Mouse (Mus musculus): ENCODE data around the gene Itga2b. TPM values are rescaled to one million over a fixed set of nuclear protein-coding genes. Genes with fewer than 3 reads are reported as not detected.

The Itga2b gene
- total RNA-seq, 2 experiments from 2014 or later = 3.5 to 4.5 TPM

DNA sequence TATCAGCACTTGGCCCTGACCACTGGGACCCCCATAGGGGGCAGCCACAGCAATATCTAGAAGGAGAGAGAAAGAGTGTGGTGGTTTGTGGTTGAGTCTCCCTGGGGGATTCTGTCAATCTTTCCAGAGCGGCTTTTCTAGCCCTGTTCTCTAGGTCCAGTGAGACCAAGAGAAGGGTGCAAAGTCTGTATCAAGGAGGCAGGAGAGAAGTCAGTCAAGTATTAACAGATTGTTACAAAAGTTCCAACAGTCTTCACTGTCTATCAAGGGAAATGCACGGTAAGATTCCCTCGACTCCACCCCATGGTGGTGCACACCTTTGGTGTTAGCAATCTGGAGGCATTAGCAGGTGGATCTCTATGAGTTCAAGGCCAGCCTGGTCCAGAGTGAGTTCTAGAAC lies 8.2 kb downstream of the Itga2b start:
- DNase-seq (ENCODE audit: low spot score) = no peak
- intact Hi-C loops (cut with DNase I) = no loop called here

DNA sequence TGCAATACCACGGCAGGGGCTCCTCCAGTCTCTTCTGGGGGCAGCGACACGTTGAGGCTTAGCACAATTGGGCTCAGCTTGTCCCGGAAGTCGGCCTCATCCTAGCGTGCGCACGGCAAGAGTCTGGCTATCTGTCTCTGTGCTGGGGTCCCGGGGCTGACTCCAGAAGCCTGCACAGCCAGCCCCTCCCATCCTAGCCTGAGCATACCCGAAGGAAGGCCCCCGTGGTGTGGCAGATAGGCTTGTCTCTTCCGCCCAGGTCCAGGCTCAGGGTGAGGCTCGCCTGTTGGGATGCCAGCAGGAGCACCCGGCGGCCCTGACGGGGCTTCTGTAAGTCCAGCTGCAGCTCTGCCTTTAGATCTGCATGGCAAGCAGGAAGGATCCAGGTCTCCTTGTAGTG lies 9.4 kb downstream of the Itga2b start:
- intact Hi-C loops (cut with DNase I) = no loop called here
- DNase-seq (ENCODE audit: low spot score) = no peak

DNA sequence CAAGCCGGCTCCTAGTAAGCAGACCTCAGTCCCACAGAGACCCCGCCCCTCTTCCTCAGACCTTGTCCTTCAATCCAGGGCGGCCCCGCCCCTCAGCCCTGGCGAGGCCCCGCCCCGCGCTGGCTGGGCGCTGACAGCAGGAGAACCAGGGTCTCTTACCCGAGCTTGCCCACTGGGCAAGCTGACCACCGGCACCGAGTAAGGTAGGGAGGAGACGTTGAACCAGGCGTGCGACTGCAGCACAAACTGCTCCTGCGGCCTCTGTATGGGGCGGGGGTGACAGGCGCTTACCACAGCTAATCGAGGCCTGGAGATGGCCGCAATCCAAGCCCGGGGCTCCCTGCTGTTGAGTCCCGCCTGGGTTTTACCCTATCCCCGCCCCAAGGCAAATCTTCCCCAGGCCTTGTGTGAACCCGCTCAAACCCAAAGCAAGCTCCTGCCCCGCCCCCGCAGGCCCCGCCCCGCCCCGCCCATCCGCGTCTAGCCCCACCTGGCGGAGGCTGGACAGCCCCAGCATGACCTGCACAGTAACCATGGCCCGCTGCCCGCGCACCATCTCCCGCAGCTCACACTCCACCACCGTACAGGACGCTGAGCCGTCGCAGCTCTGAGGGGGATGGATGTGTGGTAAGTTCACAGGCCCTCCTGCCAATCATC lies 14.1 kb downstream of the Itga2b start:
- DNase-seq (ENCODE audit: low spot score) = peak; percentile 59
- intact Hi-C loops (cut with DNase I) = no loop called here

DNA sequence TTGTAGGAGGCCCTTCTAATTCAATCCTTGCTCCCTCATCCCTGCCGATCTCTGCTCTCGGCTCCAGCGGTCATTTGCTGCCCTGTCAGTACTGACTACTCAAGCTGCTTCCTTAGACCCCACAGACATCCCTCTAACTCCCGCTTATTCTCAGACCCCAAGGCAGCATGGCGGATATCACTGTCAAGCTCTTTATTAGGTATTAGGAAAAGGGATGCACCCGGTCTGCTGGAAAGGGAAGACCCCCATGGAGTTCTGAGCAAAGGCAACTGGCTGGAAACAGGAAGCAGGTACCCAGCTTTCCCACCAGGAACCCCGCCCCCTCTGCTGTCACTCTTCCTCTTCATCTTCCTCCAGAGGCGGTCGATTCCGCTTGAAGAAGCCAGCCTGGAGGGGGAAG lies 16.8 kb downstream of the Itga2b start:
- DNase-seq (ENCODE audit: low spot score) = no peak
- intact Hi-C loops (cut with DNase I) = no loop called here

DNA sequence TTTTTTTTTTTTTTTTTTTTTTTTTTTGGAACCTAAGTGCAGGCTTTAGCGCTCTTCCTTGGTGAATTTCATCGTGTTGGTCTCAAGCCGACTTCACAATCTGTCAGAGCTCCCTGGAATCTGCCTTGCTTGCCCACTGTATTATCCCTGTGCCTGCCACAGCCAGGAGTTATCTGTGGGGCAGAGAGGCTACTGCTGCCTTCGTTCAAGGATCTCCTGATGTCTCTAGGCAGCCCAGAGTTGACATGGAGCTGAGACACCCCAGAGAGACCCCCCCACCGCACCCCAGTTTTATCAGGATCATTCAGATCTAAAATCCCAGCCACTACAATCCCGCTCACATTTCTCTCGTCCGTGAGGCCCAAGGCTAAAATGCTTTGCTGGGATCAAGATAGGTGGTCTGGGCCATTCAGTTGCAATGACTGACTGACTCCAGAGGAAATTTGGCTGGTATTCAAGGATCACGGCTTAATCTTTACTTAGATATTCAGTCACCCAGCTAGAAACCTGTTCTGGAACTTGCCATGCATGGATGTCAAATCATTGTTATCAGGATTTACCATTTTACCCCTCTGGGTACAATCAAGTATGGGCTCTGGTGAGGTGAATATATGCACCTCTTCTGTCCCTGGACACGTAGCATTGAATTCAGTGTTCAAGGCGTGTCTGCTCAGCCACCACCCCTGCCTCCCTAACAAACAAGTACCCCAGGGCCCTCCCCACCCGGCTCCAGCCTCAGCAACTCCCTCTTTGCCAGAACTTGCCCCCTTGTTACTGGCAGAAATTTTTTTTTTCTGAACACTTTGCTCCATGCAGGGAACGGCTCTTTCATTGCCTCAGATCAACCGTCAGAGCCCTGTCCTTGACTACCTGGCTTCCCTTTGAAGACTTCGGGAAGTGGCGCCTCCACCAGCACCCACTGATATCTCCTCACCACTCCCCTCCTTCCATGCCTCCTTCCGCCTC lies 20.6 kb downstream of the Itga2b start:
- DNase-seq (ENCODE audit: low spot score) = no peak
- intact Hi-C loops (cut with DNase I) = no loop called here

DNA sequence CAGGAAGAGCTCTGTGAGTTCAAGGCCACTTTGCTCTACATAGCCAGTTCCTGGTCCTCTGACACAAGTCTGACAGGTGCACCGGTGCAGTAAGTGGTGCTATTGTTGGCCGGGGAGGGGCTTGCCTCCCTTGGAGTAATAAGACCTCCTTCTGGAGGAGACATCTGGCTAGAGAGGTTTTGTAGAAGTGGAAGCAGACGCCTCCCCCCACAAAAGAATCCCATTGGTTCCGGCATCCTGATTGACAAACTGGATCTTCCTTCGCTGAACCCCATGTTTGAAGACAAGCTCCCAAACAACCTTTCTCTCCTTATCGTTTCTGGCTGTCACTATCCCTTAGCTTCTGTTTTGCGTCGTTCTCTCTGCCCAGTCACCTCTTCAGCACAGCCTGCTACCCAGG lies 21.6 kb downstream of the Itga2b start:
- intact Hi-C loops (cut with DNase I) = no loop called here
- DNase-seq (ENCODE audit: low spot score) = no peak

DNA sequence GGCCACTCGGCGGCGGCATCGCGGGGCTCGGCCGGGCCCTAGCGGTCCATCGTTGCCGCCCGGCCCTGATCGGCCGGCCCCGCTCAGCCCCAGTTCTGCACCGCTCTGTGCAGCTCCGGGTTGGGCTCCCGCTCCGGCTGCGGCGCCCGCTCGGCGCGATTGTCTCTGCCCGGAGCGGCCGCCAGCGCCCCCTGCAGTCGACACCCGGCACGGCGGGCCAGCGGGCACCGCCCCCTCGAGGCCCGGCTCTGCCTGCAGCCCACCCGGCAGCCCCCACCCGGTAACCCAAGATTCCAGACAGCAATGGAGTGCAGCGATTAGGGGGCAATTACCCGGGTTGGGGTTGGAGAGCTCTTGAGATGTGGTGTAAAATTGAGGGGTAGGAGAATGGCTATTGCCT lies 22.4 kb downstream of the Itga2b start, which contains the start of gene Fam171a2:
Gene Fam171a2 (minus strand): TSS at position 186 of the 400 bp plus-strand sequence.
- intact Hi-C loops (cut with DNase I) = no loop called here
- peak; percentile 59 for DNase-seq (ENCODE audit: low spot score)

DNA sequence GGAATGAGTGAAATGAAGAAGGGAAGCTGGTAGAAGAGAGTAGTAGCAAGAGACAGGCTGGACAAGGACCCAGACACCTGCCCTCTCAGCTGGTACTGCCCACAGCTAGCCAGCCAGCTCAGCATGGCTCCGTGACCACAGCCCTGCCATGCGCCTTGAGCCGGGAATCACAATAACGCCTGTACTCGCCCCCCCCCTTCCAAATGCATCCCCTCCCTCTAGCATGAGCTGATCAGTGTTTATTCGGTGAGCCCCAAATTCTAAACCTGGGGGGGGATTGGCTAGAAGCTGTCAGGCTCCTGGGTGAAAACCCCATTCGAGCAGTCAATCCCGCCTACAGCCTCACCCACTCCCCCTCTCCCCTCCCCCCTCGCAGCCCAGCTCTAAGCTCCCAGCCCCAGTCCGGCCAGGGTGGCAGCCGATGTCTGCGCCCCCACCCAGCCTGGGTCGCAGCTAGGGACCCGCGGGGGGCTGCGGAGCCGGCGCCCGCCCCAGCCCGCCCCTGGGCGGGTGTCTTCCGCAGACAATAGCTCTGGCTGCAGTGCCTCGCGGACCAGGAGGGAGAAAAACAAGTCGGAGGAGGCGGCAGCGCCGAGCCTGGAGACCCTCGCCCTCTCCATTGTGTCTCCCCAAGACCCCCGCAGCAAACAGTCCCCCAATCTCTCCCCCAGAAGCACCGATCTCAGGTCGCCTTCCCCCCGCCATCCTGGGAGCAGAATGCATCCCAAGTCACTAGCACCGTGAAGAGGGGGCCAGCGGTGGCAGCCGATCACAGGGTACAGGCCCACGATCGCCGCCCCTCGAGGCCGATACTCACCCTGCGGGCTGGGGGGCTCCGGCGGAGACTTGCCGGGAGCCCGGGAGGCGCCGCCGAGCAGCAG lies 23.1 kb downstream of the Itga2b start:
- DNase-seq (ENCODE audit: low spot score) = no peak
- intact Hi-C loops (cut with DNase I) = no loop called here

DNA sequence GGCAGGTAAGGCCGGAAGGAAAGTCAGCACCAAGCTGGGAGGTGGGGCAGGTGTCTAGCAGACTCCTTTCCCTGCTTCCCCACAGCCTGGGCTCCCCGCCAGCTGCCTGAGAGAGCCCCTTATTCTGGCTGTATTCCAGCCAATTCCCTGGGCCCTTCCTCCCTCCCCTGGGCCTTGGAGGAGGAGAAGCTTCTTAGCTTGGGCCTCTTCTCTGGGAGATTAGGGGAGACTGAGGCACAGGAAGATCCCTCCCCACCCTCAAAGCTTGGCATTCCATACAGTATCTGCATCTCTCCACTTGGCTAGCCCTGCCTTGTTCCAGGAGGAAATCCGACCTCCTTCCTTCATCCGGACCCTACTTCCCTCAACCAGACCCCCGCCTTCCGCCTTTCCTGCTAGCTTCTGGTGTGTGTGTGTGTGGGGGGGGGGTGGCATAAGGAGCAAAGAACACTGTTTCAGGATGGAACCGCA lies 24.0 kb downstream of the Itga2b start:
- intact Hi-C loops (cut with DNase I) = no loop called here
- no peak for DNase-seq (ENCODE audit: low spot score)

DNA sequence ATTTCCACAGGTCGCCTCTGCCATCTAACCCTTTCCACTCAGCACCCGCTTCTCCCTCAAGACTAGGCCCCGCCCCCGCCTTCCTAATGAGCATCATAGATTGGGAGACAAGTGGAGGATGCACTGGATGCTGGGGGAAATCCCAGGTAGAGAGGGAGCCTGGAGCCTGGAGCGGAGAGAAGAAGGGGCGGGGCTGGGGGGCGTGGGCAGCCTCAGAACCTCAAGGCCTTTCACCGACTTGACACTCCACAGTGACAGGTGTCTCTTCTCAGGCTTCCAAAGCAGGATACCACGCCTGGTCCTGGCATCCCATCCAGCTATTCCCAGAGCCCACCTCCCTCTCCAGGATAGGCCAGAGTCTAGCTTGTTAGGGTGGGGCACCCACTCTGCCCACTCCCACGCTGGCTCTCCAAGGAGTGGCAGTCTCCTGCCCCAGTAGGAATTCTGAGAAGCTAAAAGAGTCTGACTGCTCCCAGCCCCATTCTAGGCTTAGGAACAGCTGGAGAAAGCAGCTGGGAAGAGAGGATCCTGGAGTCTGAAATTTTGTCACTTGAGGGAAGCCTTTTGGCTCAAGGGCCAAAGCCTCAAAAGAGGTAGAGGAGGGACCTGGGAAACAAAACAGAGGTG lies 24.5 kb downstream of the Itga2b start:
- DNase-seq (ENCODE audit: low spot score) = peak; percentile 61
- intact Hi-C loops (cut with DNase I) = no loop called here

DNA sequence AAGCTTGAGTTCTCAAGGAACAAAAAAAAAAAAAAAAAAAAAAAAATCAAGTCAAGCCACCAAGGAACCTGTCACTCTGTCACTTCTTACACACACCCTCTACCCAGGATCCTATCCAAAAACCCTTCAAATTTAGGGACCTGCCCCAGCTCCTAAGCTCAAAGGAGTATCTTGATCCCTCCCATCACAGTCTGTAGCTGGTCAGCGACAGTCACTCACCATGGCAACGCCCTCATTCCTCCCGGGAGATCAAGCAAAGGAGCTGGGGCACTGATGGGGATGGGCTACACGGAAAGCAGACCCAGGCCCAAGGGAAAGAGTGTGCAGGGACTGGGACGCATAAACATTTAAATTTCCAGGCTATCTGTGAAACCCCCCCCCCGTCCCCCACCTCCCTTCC lies 25.1 kb downstream of the Itga2b start:
- intact Hi-C loops (cut with DNase I) = no loop called here
- DNase-seq (ENCODE audit: low spot score) = no peak

DNA sequence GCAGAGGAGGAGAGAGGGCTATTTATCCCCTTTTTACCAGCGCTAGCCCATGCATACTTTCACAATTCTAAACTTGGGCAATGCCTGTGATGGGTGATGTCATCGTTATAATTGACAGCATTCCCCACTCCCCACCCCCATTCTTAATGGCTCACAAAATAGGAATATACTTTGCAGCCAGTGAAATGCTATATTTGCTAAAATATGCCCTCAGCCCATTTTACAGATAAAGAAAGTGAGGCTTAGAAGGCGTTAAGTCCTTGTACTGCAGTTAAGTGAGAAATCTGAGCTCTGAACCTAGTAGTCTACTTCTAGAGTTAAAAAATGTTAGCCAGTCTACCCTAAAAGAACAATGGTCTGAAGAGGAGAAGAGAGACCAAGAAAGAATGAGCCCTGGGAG lies 25.6 kb downstream of the Itga2b start:
- no peak for DNase-seq (ENCODE audit: low spot score)
- intact Hi-C loops (cut with DNase I) = no loop called here

DNA sequence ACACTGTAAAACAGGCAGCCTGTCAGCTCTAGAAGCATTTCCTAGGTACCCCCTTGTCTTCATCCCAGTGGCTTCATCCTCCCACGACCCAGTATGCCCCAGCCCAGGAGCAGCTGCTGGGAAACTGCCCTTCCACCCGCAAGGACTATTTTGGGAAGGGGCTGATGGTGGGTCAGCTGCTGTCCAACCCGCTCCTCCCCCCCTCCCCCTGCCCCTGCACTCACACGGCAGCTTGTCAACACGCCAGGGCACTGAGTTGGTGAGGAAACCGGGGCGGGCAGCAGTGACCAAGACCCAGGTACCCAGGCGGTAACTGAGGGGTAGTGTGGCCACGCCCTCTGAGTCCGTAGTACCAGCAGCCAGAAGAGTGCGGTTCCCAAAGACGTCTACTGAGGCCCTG lies 26.2 kb downstream of the Itga2b start:
- no peak for DNase-seq (ENCODE audit: low spot score)
- intact Hi-C loops (cut with DNase I) = no loop called here

DNA sequence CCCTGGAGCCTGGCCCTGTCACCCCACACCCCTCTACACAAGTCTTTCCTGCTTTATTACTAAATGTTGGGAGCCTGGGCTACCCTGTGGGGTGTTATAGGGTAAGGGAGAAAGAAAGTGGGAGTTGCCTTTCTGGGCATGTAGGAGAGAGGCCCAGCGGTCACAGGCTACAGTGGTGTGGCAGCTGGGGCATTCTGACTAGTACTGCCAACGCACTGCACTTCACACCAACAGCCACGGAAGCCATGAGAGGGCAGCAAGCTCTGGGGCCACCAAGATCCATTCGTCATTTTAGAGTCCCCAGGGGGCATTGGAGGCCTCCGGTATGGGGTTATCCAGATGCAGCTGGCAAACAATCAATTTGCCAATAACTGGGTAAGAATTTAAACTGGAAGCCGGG lies 27.8 kb downstream of the Itga2b start:
- DNase-seq (ENCODE audit: low spot score) = no peak
- intact Hi-C loops (cut with DNase I) = no loop called here

DNA sequence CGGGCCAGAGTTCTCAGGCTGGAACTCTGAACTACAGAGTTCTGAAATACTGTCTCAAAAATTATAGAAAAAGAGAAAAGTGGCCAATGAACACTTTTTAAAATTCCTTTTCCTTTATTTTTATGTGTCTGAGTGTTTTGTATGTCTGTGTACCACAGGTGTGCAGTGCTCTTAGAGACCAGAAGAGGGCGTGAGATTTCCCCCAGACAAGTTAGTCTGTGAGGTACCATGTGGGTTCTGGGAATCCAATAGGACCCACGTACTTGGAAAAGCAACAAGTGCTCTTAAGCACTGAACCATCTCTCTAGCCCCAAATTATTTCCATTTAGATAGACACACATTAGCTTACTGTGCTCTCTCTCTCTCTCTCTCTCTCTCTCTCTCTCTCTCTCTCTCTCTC lies 28.5 kb downstream of the Itga2b start:
- intact Hi-C loops (cut with DNase I) = no loop called here
- no peak for DNase-seq (ENCODE audit: low spot score)

DNA sequence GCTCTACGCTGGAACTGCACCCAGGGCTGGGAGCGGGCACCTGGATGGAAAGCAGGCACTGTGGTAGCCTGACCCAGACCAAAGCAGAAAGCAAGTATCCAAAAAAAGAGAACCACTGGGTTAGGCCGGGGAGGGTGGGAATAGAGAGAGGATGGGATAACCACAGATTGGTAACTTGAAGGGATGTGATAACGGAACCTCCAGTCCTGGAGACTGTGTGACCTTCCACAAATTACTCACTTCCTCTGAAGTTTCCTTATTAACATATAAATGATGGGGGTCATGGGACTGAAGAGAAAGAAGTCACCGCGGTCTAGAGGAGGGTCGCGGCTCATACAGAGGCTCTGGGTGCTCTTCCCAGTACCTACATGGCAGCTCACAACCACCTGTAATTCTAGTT lies 29.7 kb downstream of the Itga2b start:
- no peak for DNase-seq (ENCODE audit: low spot score)
- intact Hi-C loops (cut with DNase I) = no loop called here

DNA sequence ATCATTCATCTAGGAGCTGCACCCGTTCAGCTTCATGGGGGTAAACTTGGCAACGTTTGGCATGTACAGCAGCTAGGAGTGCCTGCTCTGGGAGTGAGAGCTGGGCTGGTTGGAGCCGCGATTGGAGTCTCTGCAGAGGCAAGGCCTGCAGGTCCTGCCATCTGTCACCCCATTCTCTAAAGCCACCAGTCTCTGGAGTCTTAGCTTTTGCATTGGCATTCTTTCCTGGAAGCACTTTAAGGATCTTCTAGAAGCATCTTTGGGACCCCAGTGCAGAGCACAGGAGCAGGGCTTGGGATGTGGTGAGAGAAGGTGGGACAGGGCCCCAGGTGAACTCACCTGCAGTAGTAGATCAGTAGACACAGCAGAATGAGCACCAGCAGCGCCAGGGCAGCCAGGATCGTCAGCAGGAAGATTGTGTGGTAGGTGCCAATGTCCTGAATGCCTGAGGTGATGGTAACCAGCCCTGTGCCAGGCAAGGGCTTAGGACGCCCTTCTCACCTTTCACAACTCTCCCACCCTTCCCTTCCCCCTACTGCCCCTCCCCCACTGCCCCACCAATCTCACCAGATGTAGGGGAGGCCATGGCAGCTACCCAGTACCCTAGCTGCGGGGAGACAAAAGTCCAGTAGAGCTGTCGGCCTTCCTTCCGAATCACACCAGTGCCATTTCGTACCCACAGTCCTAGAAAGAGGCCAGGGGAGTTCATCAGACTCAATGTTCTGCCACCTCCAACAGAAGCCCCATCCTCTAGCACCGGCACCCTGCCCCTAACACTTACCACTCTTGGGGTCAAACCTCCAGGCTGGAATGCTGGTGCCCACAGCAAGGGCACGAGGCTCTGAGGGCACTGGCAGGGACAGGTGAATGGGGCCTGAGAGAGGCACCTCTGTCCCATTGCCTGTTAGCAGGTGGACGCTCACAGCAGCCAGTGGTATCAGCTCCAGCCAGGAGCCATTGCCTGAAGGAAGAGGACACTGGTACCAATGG lies 30.5 kb downstream of the Itga2b start:
- intact Hi-C loops (cut with DNase I) = no loop called here
- DNase-seq (ENCODE audit: low spot score) = no peak

DNA sequence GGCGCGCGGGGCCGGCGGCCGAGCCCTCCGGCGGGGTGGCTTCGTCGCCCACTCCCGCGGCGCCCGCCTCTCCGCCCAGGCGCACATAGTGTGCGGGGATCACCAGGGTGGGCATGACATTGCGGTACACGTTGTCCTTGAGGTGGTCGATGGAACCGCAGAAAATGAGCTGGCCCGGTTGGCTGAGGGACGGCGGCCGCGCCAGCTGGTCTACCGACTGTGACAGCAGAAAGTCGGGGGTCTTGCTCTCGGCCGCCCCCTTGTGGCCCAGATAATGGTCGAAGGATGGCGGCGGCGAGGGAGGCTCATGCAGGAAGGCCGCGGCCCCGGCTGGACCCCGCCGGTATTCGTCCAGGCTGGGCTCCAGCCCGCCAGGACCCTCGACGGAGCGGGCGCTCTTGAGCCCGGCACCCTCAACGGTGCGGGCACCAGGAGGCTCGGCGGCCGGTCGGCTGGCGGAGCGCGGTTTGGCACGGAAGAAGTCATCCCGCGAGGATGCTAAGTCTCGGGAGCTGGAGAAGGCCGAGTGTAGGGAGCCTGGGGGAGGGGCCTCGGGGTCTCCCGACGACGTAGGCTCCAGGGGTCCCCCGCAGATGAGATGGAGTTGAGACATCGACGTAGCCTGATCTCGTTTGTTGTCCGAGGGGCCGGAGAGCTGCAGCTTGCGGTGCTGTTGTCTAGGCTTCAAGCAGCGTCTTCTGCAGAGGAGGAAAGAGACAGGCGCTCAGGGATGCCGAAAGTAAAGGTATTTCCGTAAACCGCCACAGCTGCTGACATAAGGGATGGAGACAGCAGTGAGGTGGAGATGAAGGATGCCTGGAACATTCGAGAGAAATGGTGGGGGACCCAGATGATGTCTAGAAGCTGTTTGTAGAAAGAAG lies 31.5 kb downstream of the Itga2b start:
- intact Hi-C loops (cut with DNase I) = no loop called here
- no peak for DNase-seq (ENCODE audit: low spot score)

Data from heart, postnatal 25 days (tissue).